In the genomic region with DNA sequence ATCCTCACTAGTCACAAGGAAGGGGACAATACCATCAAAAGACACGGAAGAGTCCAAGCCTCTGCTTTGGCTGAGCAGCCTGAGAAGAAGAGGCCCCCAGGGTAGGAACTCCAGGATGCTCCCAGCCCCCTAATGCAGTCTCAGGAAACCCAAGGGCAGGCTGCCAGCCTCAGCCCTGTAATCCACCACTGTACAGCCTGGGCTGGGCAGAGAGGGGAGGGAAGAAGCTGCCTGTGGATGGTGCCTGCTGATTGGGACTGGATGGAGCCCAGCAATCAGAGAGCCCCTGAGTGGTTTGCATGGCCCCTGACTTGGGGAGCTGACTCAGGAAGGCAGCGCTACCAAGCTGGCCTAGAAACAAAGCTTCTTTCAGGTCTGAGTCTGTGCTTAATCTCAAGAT, we compare ENCODE assay signal across 11 mouse cellular contexts.
DNase-seq lines count a peak whose midpoint lies in the region; ATAC-seq lines count a peak whose summit lies in the region.
"Had no signal": no experiment of that assay in that cellular context is flagged by ENCODE, and none has a peak within 500 bp of the region (broad histone marks: within the 10 kb centered on the region; RNA-seq: fewer than 3 reads in every experiment).

No protein-coding gene starts in this region.

- H3K9me3 ChIP-seq in forebrain, embryonic 10.5 days: no peaks in the 10 kb centered on the region
- H3K9me3 ChIP-seq in forebrain, embryonic 11.5 days (ENCODE audit: control insufficient read depth, low read length): no peaks in the 10 kb centered on the region
- no peaks in the 10 kb centered on the region for H3K9me3 ChIP-seq in forebrain, embryonic 13.5 days (replicated peaks)
- H3K9me3 ChIP-seq in midbrain, embryonic 14.5 days (ENCODE audit: control insufficient read depth, low read length): no peaks in the 10 kb centered on the region

- DNase-seq in forebrain, embryonic 10.5 days (ENCODE audit: extremely low spot score, low spot score): no peak
- DNase-seq in forebrain, embryonic 11.5 days (ENCODE audit: low spot score): no peak
- DNase-seq in kidney, postnatal 4 days: peak; percentile 25 to 37
- DNase-seq in kidney, adult 18-20 months: no peak
- peak; percentile 69 for DNase-seq in midbrain, embryonic 14.5 days
- no peak for DNase-seq in spleen, postnatal 36 days (ENCODE audit: low spot score in 2 of 2)
- no peak for DNase-seq in cerebellum, adult 18-20 months
- DNase-seq: B cell, adult 2 months; cerebellum, adult 11 months; gastrocnemius, postnatal 25 days had no signal

- no peak overlapping the region for H3K9ac ChIP-seq in forebrain, embryonic 11.5 days (ENCODE audit: low read length)
- H3K9ac ChIP-seq in forebrain, embryonic 13.5 days: no peak overlapping the region
- H3K9ac ChIP-seq in midbrain, embryonic 14.5 days (replicated peaks; ENCODE audit: low read length): no peak overlapping the region

- peak overlapping the region; percentile 74 for H3K27ac ChIP-seq in forebrain, embryonic 10.5 days
- H3K27ac ChIP-seq in forebrain, embryonic 11.5 days (ENCODE audit: low read depth, low read length): no peak overlapping the region
- peak overlapping the region; percentile 54 for H3K27ac ChIP-seq in forebrain, embryonic 13.5 days
- no peak overlapping the region for H3K27ac ChIP-seq in midbrain, embryonic 14.5 days (replicated peaks; ENCODE audit: low read depth, low read length)

- H3K36me3 ChIP-seq in forebrain, embryonic 10.5 days (replicated peaks): no peaks in the 10 kb centered on the region
- H3K36me3 ChIP-seq in forebrain, embryonic 11.5 days (ENCODE audit: control insufficient read depth, insufficient read depth, low read length): no peaks in the 10 kb centered on the region
- H3K36me3 ChIP-seq in forebrain, embryonic 13.5 days (ENCODE audit: poor library complexity, severe bottlenecking): no peaks in the 10 kb centered on the region
- no peaks in the 10 kb centered on the region for H3K36me3 ChIP-seq in midbrain, embryonic 14.5 days (ENCODE audit: control insufficient read depth, insufficient read depth, low read length)

- no peak overlapping the region for H3K4me2 ChIP-seq in forebrain, embryonic 11.5 days (ENCODE audit: low read depth, low read length, severe bottlenecking)
- H3K4me2 ChIP-seq in forebrain, embryonic 13.5 days: no peak overlapping the region
- no peak overlapping the region for H3K4me2 ChIP-seq in midbrain, embryonic 14.5 days (ENCODE audit: low read length)

- no peak overlapping the region for H3K4me3 ChIP-seq in forebrain, embryonic 10.5 days
- no peak overlapping the region for H3K4me3 ChIP-seq in forebrain, embryonic 11.5 days (ENCODE audit: low read depth, low read length)
- no peak overlapping the region for H3K4me3 ChIP-seq in forebrain, embryonic 13.5 days
- H3K4me3 ChIP-seq in midbrain, embryonic 14.5 days (replicated peaks; ENCODE audit: low read depth, low read length): no peak overlapping the region

- H3K27me3 ChIP-seq in forebrain, embryonic 10.5 days (ENCODE audit: poor library complexity, severe bottlenecking): no peaks in the 10 kb centered on the region
- no peaks in the 10 kb centered on the region for H3K27me3 ChIP-seq in forebrain, embryonic 11.5 days (ENCODE audit: control insufficient read depth, insufficient read depth, low read length)
- H3K27me3 ChIP-seq in forebrain, embryonic 13.5 days: 0 out of 2 replicates have a peak, but pooled peaks cover 3% of the 10 kb centered on the region
- no peaks in the 10 kb centered on the region for H3K27me3 ChIP-seq in midbrain, embryonic 14.5 days (ENCODE audit: control insufficient read depth, insufficient read depth, low read length)

- ATAC-seq in forebrain, embryonic 11.5 days (replicated peaks; ENCODE audit: low FRiP score): no peak
- ATAC-seq in forebrain, embryonic 13.5 days: peak; percentile 81; the same call in 1 of the 2 replicates
- no peak; the same call in 1 of the 2 replicates for ATAC-seq in midbrain, embryonic 14.5 days (ENCODE audit: low FRiP score, low TSS enrichment)

- WGBS in forebrain, embryonic 10.5 days: 52% methylated on average over 2 of the region's 2 CpGs
- WGBS in forebrain, embryonic 11.5 days: 52% methylated on average over 2 of the region's 2 CpGs
- 36% methylated on average over 2 of the region's 2 CpGs for WGBS in forebrain, embryonic 13.5 days
- WGBS in midbrain, embryonic 14.5 days: 45% methylated on average over 2 of the region's 2 CpGs

- H3K4me1 ChIP-seq in forebrain, embryonic 10.5 days: peaks cover 55% of the 10 kb centered on the region
- H3K4me1 ChIP-seq in forebrain, embryonic 11.5 days (replicated peaks; ENCODE audit: control insufficient read depth, insufficient read depth, low read length): peaks cover 13% of the 10 kb centered on the region
- H3K4me1 ChIP-seq in forebrain, embryonic 13.5 days: peaks cover 35% of the 10 kb centered on the region
- peaks cover 5% of the 10 kb centered on the region; the same call in 1 of the 2 replicates for H3K4me1 ChIP-seq in midbrain, embryonic 14.5 days (ENCODE audit: control insufficient read depth, insufficient read depth, low read length)

Comparison
In these comparisons a context has a peak if more than half of its experiments do, and no peak if none do; other contexts are left out.
1. DNase-seq: peak in kidney, postnatal 4 days (2 of 2) and midbrain, embryonic 14.5 days (single experiment); none in forebrain, embryonic 10.5 days (single experiment), forebrain, embryonic 11.5 days (single experiment), kidney, adult 18-20 months (single experiment), spleen, postnatal 36 days (0 of 2) and cerebellum, adult 18-20 months (0 of 2).
2. H3K27ac ChIP-seq: peak in forebrain, embryonic 10.5 days (single experiment) and forebrain, embryonic 13.5 days (single experiment); none in forebrain, embryonic 11.5 days (single experiment) and midbrain, embryonic 14.5 days (single experiment).